Mouse (Mus musculus): ENCODE results near the gene Lck. TPM values are rescaled to one million over a fixed set of nuclear protein-coding genes. Genes with fewer than 3 reads are reported as not detected.
"Not testable (repeated sequence)": the region's sequence is repeated elsewhere in the genome, so short reads cannot be mapped to it uniquely, and the experiment has no call there.

Lck gene
- polyA plus RNA-seq, 1 experiment from 2014 or later = 6.3 TPM

DNA sequence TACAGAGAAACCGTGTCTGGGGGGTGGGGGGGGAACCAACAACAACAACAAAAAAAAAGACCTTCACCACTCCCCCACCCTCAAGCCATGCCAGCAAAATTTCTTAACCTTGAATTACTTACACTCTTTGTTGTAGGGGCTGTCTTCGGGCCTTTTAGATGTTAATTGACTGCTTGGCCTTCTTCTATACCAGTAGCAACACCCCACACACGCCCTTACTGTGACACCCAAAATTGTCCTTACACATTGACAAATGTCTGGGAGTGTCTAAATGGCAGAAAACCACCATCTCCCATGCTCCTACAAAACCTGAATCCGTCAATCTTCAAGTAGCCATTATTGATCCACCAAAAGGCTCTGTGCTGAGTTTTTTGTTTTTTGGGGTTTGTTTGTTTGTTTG is 29.3 kb downstream of the Lck start:
- Histone ChIP-seq H3K4me3 (replicated peaks) (no peak overlapping the region), H3K9ac (no peak overlapping the region), H3K4me1 (peaks cover 15% of the 10 kb centered on the region; the same call in 1 of the 2 replicates), H3K27me3 (replicated peaks) (no peaks in the 10 kb centered on the region), H3K9me3 (no peaks in the 10 kb centered on the region), H3K36me3 (peaks cover 7% of the 10 kb centered on the region; the same call in 1 of the 2 replicates), H3K27ac (no peak overlapping the region), H3K4me2 (no peak overlapping the region)
- no peak for ATAC-seq (ENCODE audit: insufficient read depth, low FRiP score, low read depth)
- 81% methylated on average over 4 of the region's 4 CpGs for WGBS

GRCm38 (mm10) chr4:129542592-129543141 is 30.8 kb downstream of the Lck start, which contains the start of gene Hdac1:
TSS of gene Hdac1 (minus strand) at chr4:129542713.
- H3K4me2 ChIP-seq = peak within 1 kb of the TSS; percentile 75
- ATAC-seq (ENCODE audit: insufficient read depth, low FRiP score, low read depth) = peak; percentile 99
- under 1% methylated on average over 46 of the region's 46 CpGs for WGBS
- H3K27me3 ChIP-seq (replicated peaks) = no peaks in the 10 kb centered on the region
- peaks cover 15% of the 10 kb centered on the region; the same call in 1 of the 2 replicates for H3K4me1 ChIP-seq
- H3K36me3 ChIP-seq = peaks cover 12% of the 10 kb centered on the region; the same call in 1 of the 2 replicates
- H3K9ac ChIP-seq = peak within 1 kb of the TSS; percentile 57
- H3K9me3 ChIP-seq = no peaks in the 10 kb centered on the region
- H3K4me3 ChIP-seq (replicated peaks) = peak within 1 kb of the TSS; percentile 82
- H3K27ac ChIP-seq = peak within 1 kb of the TSS; percentile 80

DNA sequence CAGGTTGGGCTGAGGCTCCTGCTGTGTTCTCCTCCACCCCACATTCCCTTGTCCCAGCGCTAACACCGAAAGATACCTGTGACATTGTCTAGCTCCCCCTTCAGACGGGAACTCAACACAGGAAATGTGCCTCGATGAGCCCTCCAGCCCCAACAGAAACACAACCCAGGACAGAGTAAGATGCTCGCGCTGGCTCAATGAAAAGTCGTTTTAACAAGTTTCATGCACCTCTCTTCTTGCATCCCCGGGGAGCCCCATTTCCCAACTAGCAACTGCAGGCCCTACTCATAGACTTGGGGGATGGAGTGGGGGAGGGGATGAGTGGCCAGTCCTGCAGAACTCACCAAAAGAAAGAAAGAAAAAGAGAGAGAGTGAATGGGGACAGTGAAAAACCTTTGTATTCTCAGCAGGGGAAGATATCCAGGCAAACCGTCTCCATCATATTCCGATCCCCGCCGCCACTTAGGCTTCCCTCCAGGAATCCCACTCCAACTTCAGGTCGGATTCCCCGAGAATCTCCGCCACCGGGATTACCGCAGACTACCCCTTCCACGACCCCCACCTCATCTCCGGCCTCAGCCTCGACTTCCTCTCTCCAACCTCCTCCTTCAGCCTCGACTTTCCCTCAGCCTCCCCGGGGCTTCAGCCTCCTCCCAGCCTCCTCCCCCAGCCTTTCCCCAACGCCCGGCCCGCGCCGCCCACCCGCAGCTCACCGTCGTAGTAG is 31.4 kb downstream of the Lck start:
- ATAC-seq (ENCODE audit: insufficient read depth, low FRiP score, low read depth) = no peak
- H3K4me2 ChIP-seq = peak overlapping the region; percentile 75
- H3K27ac ChIP-seq = peak overlapping the region; percentile 80
- H3K27me3 ChIP-seq (replicated peaks) = no peaks in the 10 kb centered on the region
- H3K9me3 ChIP-seq = no peaks in the 10 kb centered on the region
- H3K36me3 ChIP-seq = peaks cover 12% of the 10 kb centered on the region; the same call in 1 of the 2 replicates
- H3K9ac ChIP-seq = peak overlapping the region; percentile 57
- WGBS = under 1% methylated on average over 30 of the region's 30 CpGs
- peaks cover 15% of the 10 kb centered on the region; the same call in 1 of the 2 replicates for H3K4me1 ChIP-seq
- peak overlapping the region; percentile 82 for H3K4me3 ChIP-seq (replicated peaks)

DNA sequence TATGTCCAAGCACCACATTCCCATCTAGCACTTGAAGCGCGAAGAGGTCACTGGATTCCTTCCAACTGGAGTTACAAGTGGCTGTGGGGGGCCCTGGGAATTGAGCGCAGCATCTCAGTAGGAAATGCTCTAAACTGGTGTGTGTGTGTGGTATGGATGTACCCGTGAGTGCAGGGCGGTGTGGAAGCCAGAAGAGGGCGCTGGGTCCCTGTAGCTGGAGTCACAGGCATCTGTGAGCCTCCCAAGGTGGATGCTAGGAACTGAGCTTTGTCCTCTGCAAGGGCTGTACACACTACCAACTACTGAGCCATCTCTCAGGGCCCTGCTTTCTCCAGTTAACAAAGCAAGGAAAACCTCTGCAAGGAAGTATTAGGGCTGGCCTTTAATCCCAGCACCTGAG is 33.4 kb downstream of the Lck start:
- Histone ChIP-seq H3K4me2 (no peak overlapping the region), H3K27me3 (replicated peaks) (no peaks in the 10 kb centered on the region), H3K4me1 (peaks cover 15% of the 10 kb centered on the region; the same call in 1 of the 2 replicates), H3K9ac (no peak overlapping the region), H3K27ac (no peak overlapping the region), H3K4me3 (replicated peaks) (no peak overlapping the region), H3K36me3 (peaks cover 20% of the 10 kb centered on the region; the same call in 1 of the 2 replicates), H3K9me3 (no peaks in the 10 kb centered on the region)
- no peak for ATAC-seq (ENCODE audit: insufficient read depth, low FRiP score, low read depth)
- 88% methylated on average over 6 of the region's 6 CpGs for WGBS

- not testable (repeated sequence) for H3K9ac ChIP-seq; H3K4me3 ChIP-seq (replicated peaks); H3K4me2 ChIP-seq; H3K9me3 ChIP-seq; H3K4me1 ChIP-seq; ATAC-seq (ENCODE audit: insufficient read depth, low FRiP score, low read depth); H3K27me3 ChIP-seq (replicated peaks); H3K27ac ChIP-seq
- WGBS = 91% methylated on average over 6 of the region's 6 CpGs
- peaks cover 48% of the 10 kb centered on the region for H3K36me3 ChIP-seq
Measured at GRCm38 (mm10) chr4:129528901-129529300, 44.5 kb downstream of the Lck start.

GRCm38 (mm10) chr4:129525889-129526288 is 47.6 kb downstream of the Lck start:
- Histone ChIP-seq H3K27ac (no peak overlapping the region), H3K4me3 (replicated peaks) (no peak overlapping the region), H3K4me2 (no peak overlapping the region), H3K9me3 (no peaks in the 10 kb centered on the region), H3K9ac (no peak overlapping the region), H3K36me3 (peaks cover 58% of the 10 kb centered on the region), H3K27me3 (replicated peaks) (no peaks in the 10 kb centered on the region), H3K4me1 (no peaks in the 10 kb centered on the region)
- WGBS = 73% methylated on average over 3 of the region's 3 CpGs
- ATAC-seq (ENCODE audit: insufficient read depth, low FRiP score, low read depth) = no peak

GRCm38 (mm10) chr4:129525338-129525737 is 48.1 kb downstream of the Lck start:
- Histone ChIP-seq H3K9ac (no peak overlapping the region), H3K36me3 (peaks cover 62% of the 10 kb centered on the region), H3K27me3 (replicated peaks) (no peaks in the 10 kb centered on the region), H3K27ac (no peak overlapping the region), H3K4me1 (no peaks in the 10 kb centered on the region), H3K9me3 (no peaks in the 10 kb centered on the region), H3K4me2 (no peak overlapping the region), H3K4me3 (replicated peaks) (no peak overlapping the region)
- WGBS = 84% methylated on average over 5 of the region's 5 CpGs
- no peak for ATAC-seq (ENCODE audit: insufficient read depth, low FRiP score, low read depth)

- Histone ChIP-seq H3K4me3 (replicated peaks) (no peak overlapping the region), H3K4me1 (peaks cover 13% of the 10 kb centered on the region; the same call in 1 of the 2 replicates), H3K9me3 (no peaks in the 10 kb centered on the region), H3K27ac (no peak overlapping the region), H3K27me3 (replicated peaks) (no peaks in the 10 kb centered on the region), H3K4me2 (no peak overlapping the region), H3K36me3 (peaks cover 47% of the 10 kb centered on the region), H3K9ac (no peak overlapping the region)
- ATAC-seq (ENCODE audit: insufficient read depth, low FRiP score, low read depth) = no peak
- 90% methylated on average over 8 of the region's 8 CpGs for WGBS
Measured at GRCm38 (mm10) chr4:129518519-129518918, 54.9 kb downstream of the Lck start.

GRCm38 (mm10) chr4:129516925-129517324 is 56.5 kb downstream of the Lck start:
- peaks cover 16% of the 10 kb centered on the region for H3K4me1 ChIP-seq
- no peaks in the 10 kb centered on the region for H3K9me3 ChIP-seq
- H3K36me3 ChIP-seq = peaks cover 33% of the 10 kb centered on the region
- H3K4me3 ChIP-seq (replicated peaks) = peak overlapping the region; percentile 9; the same call in 1 of the 2 replicates
- H3K4me2 ChIP-seq = peak overlapping the region; percentile 0; the same call in 1 of the 2 replicates
- H3K9ac ChIP-seq = no peak overlapping the region
- ATAC-seq (ENCODE audit: insufficient read depth, low FRiP score, low read depth) = peak; percentile 40
- peak overlapping the region; percentile 80 for H3K27ac ChIP-seq
- WGBS = 32% methylated on average over 2 of the region's 2 CpGs
- H3K27me3 ChIP-seq (replicated peaks) = no peaks in the 10 kb centered on the region

DNA sequence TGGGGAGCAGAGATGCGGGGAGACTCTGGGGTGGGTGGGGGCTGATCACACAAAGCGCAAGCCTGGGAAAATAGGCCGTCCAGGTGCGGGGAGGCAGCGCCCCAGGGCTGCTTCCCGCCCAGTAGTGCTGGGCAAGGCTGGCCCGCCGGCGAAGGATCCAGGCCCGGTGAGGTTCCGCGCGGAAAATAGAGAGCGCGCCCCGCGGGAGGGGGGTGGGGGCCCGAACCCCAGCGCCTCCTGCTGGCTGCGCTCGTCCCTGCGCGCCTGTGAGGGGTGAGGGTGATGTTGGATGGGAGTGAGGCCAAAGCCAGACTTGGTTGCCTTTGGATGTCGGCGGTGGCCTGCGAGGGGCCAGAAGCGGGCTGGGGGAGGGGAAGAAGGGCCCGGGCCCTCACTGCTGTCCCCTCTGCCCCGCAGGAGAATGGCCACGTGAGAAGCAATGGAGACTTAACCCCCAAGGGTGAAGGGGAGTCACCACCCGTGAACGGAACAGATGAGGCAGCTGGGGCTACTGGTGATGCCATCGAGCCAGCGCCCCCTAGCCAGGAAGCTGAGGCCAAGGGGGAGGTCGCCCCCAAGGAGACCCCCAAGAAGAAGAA is 59.0 kb downstream of the Lck start:
- H3K36me3 ChIP-seq = peaks cover 10% of the 10 kb centered on the region
- H3K4me2 ChIP-seq = peak overlapping the region; percentile 69
- peak overlapping the region; percentile 95 for H3K27ac ChIP-seq
- peak; percentile 19; the same call in 1 of the 2 replicates for ATAC-seq (ENCODE audit: insufficient read depth, low FRiP score, low read depth)
- H3K9ac ChIP-seq = peak overlapping the region; percentile 100
- no peaks in the 10 kb centered on the region for H3K9me3 ChIP-seq
- no peaks in the 10 kb centered on the region for H3K27me3 ChIP-seq (replicated peaks)
- 1% methylated on average over 26 of the region's 35 CpGs for WGBS
- H3K4me3 ChIP-seq (replicated peaks) = peak overlapping the region; percentile 99
- H3K4me1 ChIP-seq = peaks cover 23% of the 10 kb centered on the region

- H3K4me1 ChIP-seq = peaks cover 28% of the 10 kb centered on the region
- peak overlapping the region; percentile 69 for H3K4me2 ChIP-seq
- H3K36me3 ChIP-seq = peaks cover 10% of the 10 kb centered on the region
- WGBS = 0% methylated on average over 26 of the region's 57 CpGs
- H3K27me3 ChIP-seq (replicated peaks) = no peaks in the 10 kb centered on the region
- peak overlapping the region; percentile 100 for H3K9ac ChIP-seq
- H3K27ac ChIP-seq = peak overlapping the region; percentile 95
- ATAC-seq (ENCODE audit: insufficient read depth, low FRiP score, low read depth) = peak; percentile 3; the same call in 1 of the 2 replicates
- peak overlapping the region; percentile 99 for H3K4me3 ChIP-seq (replicated peaks)
- H3K9me3 ChIP-seq = no peaks in the 10 kb centered on the region
Measured at GRCm38 (mm10) chr4:129513891-129514290, 59.5 kb downstream of the Lck start.

All from stomach, embryonic 15.5 days (tissue).